Mouse (Mus musculus) gastrocnemius, adult 18-20 months (tissue): ENCODE measurements around the gene Wdr26. TPM values are rescaled to one million over a fixed set of nuclear protein-coding genes. Genes with fewer than 3 reads are reported as not detected.
A peak's percentile ranks its signal among the peaks of the same experiment; 100 is the strongest.

Experiments
- DNase-seq: peaks from one replicate; pipeline ENCODE4 v3.0.0; 2021; ENCODE audit warnings: low spot score
- total RNA-seq, 2 experiments: library from RNA; stranded (reverse); gene quantifications; 2 replicates each; pipeline ENCODE4 v1.2.3; 2021

Gene Wdr26
- total RNA-seq, 2 experiments from 2014 or later, result 89.7 to 92.7 TPM

GRCm38 (mm10) chr1:181170210-181170609 lies 41.6 kb downstream of the Wdr26 start:
- DNase-seq, result no peak

- no peak for DNase-seq
Measured at GRCm38 (mm10) chr1:181168377-181168776, 43.4 kb downstream of the Wdr26 start.

DNA sequence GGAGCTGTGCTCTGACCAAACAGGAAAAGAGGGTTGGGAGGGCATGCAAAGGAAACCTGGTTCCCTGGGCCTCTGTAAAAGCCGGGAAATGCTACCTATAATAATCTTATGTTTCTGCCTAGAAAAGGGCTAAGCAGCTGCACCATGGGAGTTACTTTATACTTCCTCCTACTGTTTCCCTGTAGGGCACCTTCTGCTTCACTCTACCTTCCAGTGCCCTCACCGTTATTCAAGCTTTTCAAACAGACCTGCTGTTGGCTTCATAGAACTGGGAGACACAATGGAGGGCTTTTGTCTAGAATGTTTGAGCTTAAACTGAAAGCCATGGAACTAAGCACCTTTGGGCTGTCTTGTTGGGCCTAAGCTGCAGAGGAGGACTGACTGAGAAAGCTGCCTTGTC lies 44.0 kb downstream of the Wdr26 start:
- DNase-seq, result no peak

- DNase-seq, result no peak
Measured at GRCm38 (mm10) chr1:181151541-181151940, 60.3 kb downstream of the Wdr26 start.

- DNase-seq, result peak; percentile 92
Measured at GRCm38 (mm10) chr1:181150827-181151534, 60.8 kb downstream of the Wdr26 start.

GRCm38 (mm10) chr1:181150431-181150826 lies 61.4 kb downstream of the Wdr26 start:
- no peak for DNase-seq

DNA sequence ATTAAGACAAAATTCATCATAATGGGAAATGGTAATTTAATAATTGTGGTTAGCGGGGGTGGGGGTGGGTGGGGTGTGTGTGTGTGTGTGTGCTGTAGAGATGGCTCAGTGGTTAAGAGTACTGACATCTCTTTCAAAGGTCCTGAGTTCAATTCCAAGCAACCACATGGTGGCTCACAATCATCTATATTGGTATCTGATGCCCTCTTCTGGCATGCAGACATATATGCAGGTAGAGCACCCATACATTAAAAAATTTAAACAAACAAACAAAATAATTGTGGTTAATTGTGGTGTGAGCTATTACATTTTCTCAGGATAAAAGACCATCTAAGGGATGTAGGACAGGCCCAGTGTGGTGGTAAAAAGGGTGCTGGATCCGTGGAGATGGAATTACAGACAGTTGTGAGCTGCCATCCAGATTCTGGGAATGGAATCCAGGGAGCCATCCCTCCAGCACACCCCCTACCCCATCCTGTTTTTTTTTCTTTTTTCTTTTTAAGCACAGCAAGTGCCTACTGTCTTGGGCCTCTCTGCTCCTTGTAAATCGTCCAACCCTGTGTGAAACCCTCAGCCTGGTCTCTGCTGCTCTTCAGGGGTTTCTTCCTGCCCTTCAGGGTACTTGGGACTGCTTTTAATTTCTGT lies 62.3 kb downstream of the Wdr26 start:
- no peak for DNase-seq

- DNase-seq, result no peak
Measured at GRCm38 (mm10) chr1:181148540-181148939, 63.3 kb downstream of the Wdr26 start.

DNA sequence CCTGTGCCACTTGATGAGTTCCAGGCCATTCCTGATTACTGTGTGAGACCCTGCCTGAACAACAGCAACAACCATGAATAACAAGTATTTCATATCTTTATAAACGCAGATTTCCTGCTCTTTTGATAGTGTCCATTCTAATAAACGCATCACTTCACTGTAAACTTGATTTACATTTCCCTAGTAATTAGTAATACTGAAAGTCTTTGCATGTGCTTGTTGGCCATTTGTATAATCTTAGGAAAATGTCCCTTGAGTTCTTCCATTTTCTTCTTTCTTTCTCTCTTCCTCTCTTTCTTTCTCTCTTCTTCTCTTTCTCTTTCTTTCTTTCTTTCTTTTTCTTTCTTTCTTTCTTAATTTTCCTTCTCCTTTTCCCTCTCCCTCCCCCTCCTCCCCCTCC lies 65.6 kb downstream of the Wdr26 start:
- no peak for DNase-seq

- DNase-seq, result no peak
Measured at GRCm38 (mm10) chr1:181144966-181145365, 66.8 kb downstream of the Wdr26 start.

GRCm38 (mm10) chr1:181143950-181144836 lies 67.6 kb downstream of the Wdr26 start, which contains the start of the genes Nvl and Cnih4:
TSS of gene Nvl (minus strand) at chr1:181144204.
TSS of gene Cnih4 (plus strand) at chr1:181144693.
- DNase-seq, result peak; percentile 93

DNA sequence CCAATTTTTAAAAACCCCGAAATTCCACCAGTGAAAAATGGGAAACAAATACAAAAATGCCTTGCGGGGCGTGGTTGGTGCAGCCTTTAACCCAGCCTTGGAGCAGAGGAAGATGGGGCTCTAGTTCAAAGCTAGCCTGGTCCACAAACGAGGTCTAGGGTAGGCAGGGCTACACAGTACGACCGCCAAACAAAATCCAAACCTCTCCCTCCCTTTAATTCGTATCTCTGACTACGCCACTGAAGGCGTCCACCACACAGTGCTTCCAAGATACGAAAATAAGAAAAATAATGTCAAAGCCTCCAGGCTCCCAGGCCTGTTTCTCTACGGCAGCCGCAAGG lies 68.2 kb downstream of the Wdr26 start:
- DNase-seq, result no peak

- DNase-seq, result no peak
Measured at GRCm38 (mm10) chr1:181138730-181139129, 73.1 kb downstream of the Wdr26 start.

- no peak for DNase-seq
Measured at GRCm38 (mm10) chr1:181131915-181132314, 79.9 kb downstream of the Wdr26 start.

- DNase-seq, result no peak
Measured at GRCm38 (mm10) chr1:181126766-181127165, 85.0 kb downstream of the Wdr26 start.

DNA sequence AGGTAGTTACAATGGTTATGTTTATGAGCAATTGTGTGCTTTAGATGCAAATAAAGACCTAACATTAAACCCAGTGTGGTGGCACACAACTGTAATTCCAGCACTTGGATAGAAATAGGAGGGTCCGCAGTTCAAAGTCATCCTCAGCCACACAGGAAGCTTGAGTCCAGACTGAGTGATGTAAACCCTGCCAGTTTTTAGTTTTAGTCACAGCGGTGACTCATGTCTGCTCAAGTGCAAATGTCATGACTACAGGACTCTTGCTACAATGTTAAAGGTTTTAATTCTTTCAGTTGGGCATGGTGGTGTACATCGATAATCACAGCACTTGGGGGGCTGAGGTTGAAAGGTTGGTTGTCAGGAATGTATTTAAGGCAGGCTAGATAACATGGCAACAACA lies 85.9 kb downstream of the Wdr26 start:
- no peak for DNase-seq

- no peak for DNase-seq
Measured at GRCm38 (mm10) chr1:181124145-181124544, 87.7 kb downstream of the Wdr26 start.

Other genes starting within 250 kb of the Wdr26 start
- 10 to 100 TPM; 13.0 to 16.0 TPM for gene Ephx1, start 191.1 kb downstream of the Wdr26 start, total RNA-seq
- not detected for gene 9130409I23Rik, start 160.8 kb downstream of the Wdr26 start, total RNA-seq
- 1 to 10 TPM; 7.4 to 8.7 TPM for gene Nvl, start 67.8 kb downstream of the Wdr26 start, total RNA-seq
- 10 to 100 TPM; 39.3 to 40.5 TPM for gene Cnih4, start 67.3 kb downstream of the Wdr26 start, total RNA-seq
- gene Cnih3, start 140.6 kb upstream of the Wdr26 start, total RNA-seq, result not detected